Comparison of ENCODE assay signal across 46 mouse cellular contexts in genomic region chr3:103732116-103732515, GRCm38 (mm10). TPM values are rescaled to one million over a fixed set of nuclear protein-coding genes. Genes with fewer than 3 reads are reported as not detected.
"Had no signal": no experiment of that assay in that cellular context is flagged by ENCODE, and none has a peak within 500 bp of the region (broad histone marks: within the 10 kb centered on the region; RNA-seq: fewer than 3 reads in every experiment).

No protein-coding gene starts in this region.

- H3K4me3 ChIP-seq: limb, embryonic 10.5 days; limb, embryonic 12.5 days; limb, embryonic 13.5 days; limb, embryonic 15.5 days; liver, embryonic 12.5 days; liver, embryonic 13.5 days; liver, embryonic 15.5 days; lung, embryonic 15.5 days; megakaryocyte, embryonic 14.5 days; midbrain, embryonic 10.5 days; midbrain, embryonic 12.5 days; midbrain, embryonic 13.5 days; midbrain, embryonic 15.5 days; myocyte had no signal

- H3K27ac ChIP-seq: liver, embryonic 12.5 days; liver, embryonic 13.5 days; liver, embryonic 14.5 days; liver, embryonic 15.5 days; macrophage; midbrain, embryonic 12.5 days; midbrain, embryonic 13.5 days; midbrain, embryonic 15.5 days had no signal

- DNase-seq: liver; liver, embryonic 13.5 days; liver, postnatal 0 days; lung, adult 18-20 months; lung, adult 2 months; lung, embryonic 14.5 days; lung, postnatal 10 days; lung, postnatal 14 days; lung, postnatal 36 days; lung, postnatal 4 days; midbrain, embryonic 14.5 days had no signal

RNA-seq across cellular contexts. Expression of gene Gm10964, which starts 7.0 kb away (rescaled TPM):
- total RNA-seq: left cerebral cortex, adult 8-10 months; left cerebral cortex, postnatal 10 days; left cerebral cortex, postnatal 14 days; left cerebral cortex, postnatal 25 days; left cerebral cortex, postnatal 36 days; liver, adult 2 months; megakaryocyte progenitor cell, adult 5-6 weeks; megakaryocyte, adult 5-6 weeks; megakaryocyte-erythroid progenitor cell, adult 5-6 weeks; midbrain, postnatal 0 days; monocyte, adult 5-6 weeks had no signal
- polyA plus RNA-seq: limb, embryonic 10.5 days; limb, embryonic 11.5 days; limb, embryonic 12.5 days; limb, embryonic 13.5 days; limb, embryonic 14.5 days; limb, embryonic 15.5 days; liver, adult 2 months; liver, embryonic 11.5 days; liver, embryonic 12.5 days; liver, embryonic 13.5 days; liver, embryonic 14.5 days; liver, embryonic 15.5 days; liver, embryonic 16.5 days; liver, postnatal 0 days; lung, adult 2 months; lung, embryonic 14.5 days; lung, embryonic 15.5 days; lung, embryonic 16.5 days; lung, postnatal 0 days; macrophage; midbrain, embryonic 10.5 days; midbrain, embryonic 11.5 days; midbrain, embryonic 12.5 days; midbrain, embryonic 13.5 days; midbrain, embryonic 14.5 days; midbrain, embryonic 15.5 days; midbrain, embryonic 16.5 days; midbrain, postnatal 0 days; myocyte; neural tube, embryonic 11.5 days had no signal
